Mouse (Mus musculus): Measurements from ENCODE around the gene Gstp2.

DNA sequence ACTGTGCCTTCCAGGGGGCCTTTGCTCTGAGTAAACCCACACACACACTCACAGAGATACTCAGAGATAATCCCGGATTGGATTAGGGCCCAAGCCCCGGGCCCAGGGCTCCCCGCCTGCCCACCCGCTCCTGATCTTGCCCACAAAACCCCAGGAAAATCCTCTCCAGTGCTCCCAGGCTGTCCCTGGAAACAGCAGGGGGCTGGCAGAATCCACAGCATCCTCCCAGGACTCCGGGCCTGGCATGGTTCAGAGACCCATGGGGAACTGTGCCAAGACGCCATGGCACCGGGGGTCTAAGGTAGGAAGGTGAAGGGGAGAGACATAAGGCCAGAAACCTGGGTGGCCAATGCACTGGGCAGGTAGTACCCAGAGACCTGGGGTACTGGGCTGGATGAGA, 37.5 kb upstream of the Gstp2 start:
- TF ChIP-seq GATA1 (IDR thresholded peaks at IDR 0.05; ENCODE audit: borderline replicate concordance, low read length) (no peak), CTCF (IDR thresholded peaks at IDR 0.05; ENCODE audit: low read depth, low read length) (no peak), POLR2AphosphoS5 (IDR thresholded peaks at IDR 0.05; ENCODE audit: insufficient replicate concordance, low read depth, low read length) (no peak), TAL1 (conservative IDR thresholded peaks at IDR 0.05; ENCODE audit: low read depth, low read length) (no peak)

Measured in G1E (cell line).